Mouse (Mus musculus) heart, embryonic 16.5 days (tissue): ENCODE results near the gene Usp34. TPM values are rescaled to one million over a fixed set of nuclear protein-coding genes. Genes with fewer than 3 reads are reported as not detected.
"Not testable (repeated sequence)": the region's sequence is repeated elsewhere in the genome, so short reads cannot be mapped to it uniquely, and the experiment has no call there.

Experiments
- ATAC-seq: fragments of 200-750 bp; cut with Nextera tagmentation; replicated peaks from 2 replicates; pipeline ENCODE4 v1.8.0; 2017; ENCODE audit warnings: moderate number of reproducible peaks; ENCODE audit not compliant: insufficient read depth, low FRiP score; ENCODE audit errors: extremely low read depth
- H3K27ac ChIP-seq: fragments of 300-500 bp; sonication (generic); 2 replicates; pipeline ENCODE4 v1.5.1; 2014; ENCODE audit warnings: mild to moderate bottlenecking, low read length, control low read depth, moderate library complexity
- H3K27me3 ChIP-seq: fragments of 300-500 bp; sonication (generic); 2 replicates; pipeline ENCODE4 v1.6.1; 2014; ENCODE audit warnings: low read length, mixed read lengths; ENCODE audit not compliant: control insufficient read depth, insufficient read depth
- H3K36me3 ChIP-seq: fragments of 300-500 bp; sonication (generic); 2 replicates; pipeline ENCODE4 v1.6.1; 2014; ENCODE audit not compliant: control insufficient read depth, insufficient read depth
- H3K4me1 ChIP-seq: fragments of 300-500 bp; sonication (generic); 2 replicates; pipeline ENCODE4 v1.6.1; 2014; ENCODE audit warnings: low read length, mixed read lengths; ENCODE audit not compliant: control insufficient read depth, insufficient read depth
- H3K4me2 ChIP-seq: fragments of 300-500 bp; sonication (generic); 2 replicates; pipeline ENCODE4 v1.6.1; 2014; ENCODE audit warnings: low read depth, mild to moderate bottlenecking, control low read depth, low read length
- H3K4me3 ChIP-seq: fragments of 300-500 bp; sonication (generic); 2 replicates; pipeline ENCODE4 v1.5.1; 2014; ENCODE audit warnings: mild to moderate bottlenecking, control low read depth, low read length
- H3K9ac ChIP-seq: fragments of 300-500 bp; sonication (generic); 2 replicates; pipeline ENCODE4 v1.6.1; 2014; ENCODE audit warnings: low read length, control low read depth
- H3K9me3 ChIP-seq: fragments of 300-500 bp; sonication (generic); replicated peaks from 2 replicates; pipeline ENCODE4 v1.6.1; 2016; ENCODE audit warnings: low read length; ENCODE audit not compliant: control insufficient read depth
- WGBS: fragments of 180-500 bp; shearing (Covaris S2); extraction: QIAGEN DNeasy Blood & Tissue Kit; methylation state at CpG from one replicate; pipeline ENCODE4 v1.1.7; 2014; 5-methylcytosine and 5-hydroxymethylcytosine counted together
- polyA plus RNA-seq: library from polyadenylated mRNA; unstranded; fragments of >200 nt; fragmentation: Nextera tagmentation; extraction: Ambion mirVana; gene quantifications from 2 replicates; pipeline ENCODE4 v1.2.1, GENCODE M21; 2015

Usp34 gene
- polyA plus RNA-seq, 1 experiment from 2014 or later: 12.8 TPM

DNA sequence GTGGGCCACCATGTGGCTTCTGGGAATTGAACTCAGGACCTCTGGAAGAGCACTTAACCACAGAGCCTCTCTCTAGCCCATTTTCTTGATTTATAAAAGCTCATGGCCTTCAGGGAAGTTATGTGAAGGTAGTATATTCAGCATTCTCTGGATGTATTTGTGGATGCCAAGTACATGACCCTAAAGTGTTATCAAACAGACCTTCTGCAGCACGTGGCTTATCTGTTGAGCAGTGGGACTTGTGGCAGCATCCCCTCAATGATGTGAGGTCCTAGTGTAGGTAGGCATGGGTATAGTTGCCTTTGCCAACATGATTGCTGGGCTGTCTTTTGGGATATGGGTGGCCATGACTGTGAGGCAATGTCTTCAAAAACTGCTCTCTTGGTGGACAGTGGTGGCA lies 6.8 kb downstream of the Usp34 start:
- no peak overlapping the region for H3K9ac ChIP-seq
- H3K4me3 ChIP-seq: no peak overlapping the region
- H3K4me2 ChIP-seq: no peak overlapping the region
- 33% methylated on average over 1 of the region's 1 CpGs for WGBS
- no peak overlapping the region for H3K27ac ChIP-seq
- H3K9me3 ChIP-seq: no peaks in the 10 kb centered on the region
- no peak for ATAC-seq
- no peaks in the 10 kb centered on the region for H3K36me3 ChIP-seq
- H3K27me3 ChIP-seq: no peaks in the 10 kb centered on the region
- peaks cover 4% of the 10 kb centered on the region for H3K4me1 ChIP-seq

- Histone ChIP-seq H3K4me1 (no peaks in the 10 kb centered on the region), H3K27me3 (no peaks in the 10 kb centered on the region), H3K36me3 (no peaks in the 10 kb centered on the region), H3K27ac (no peak overlapping the region), H3K4me3 (no peak overlapping the region), H3K9me3 (no peaks in the 10 kb centered on the region), H3K4me2 (no peak overlapping the region), H3K9ac (no peak overlapping the region)
- no peak for ATAC-seq
- 80% methylated on average over 2 of the region's 2 CpGs for WGBS
These were observed 22.7 kb downstream of the Usp34 start for GRCm38 (mm10) chr11:23329413-23329812.

GRCm38 (mm10) chr11:23332136-23332535 lies 25.4 kb downstream of the Usp34 start:
- Histone ChIP-seq H3K27ac (no peak overlapping the region), H3K9me3 (no peaks in the 10 kb centered on the region), H3K4me3 (no peak overlapping the region), H3K4me2 (no peak overlapping the region), H3K9ac (no peak overlapping the region), H3K36me3 (no peaks in the 10 kb centered on the region), H3K27me3 (no peaks in the 10 kb centered on the region), H3K4me1 (no peaks in the 10 kb centered on the region)
- ATAC-seq: no peak
- 63% methylated on average over 3 of the region's 3 CpGs for WGBS

DNA sequence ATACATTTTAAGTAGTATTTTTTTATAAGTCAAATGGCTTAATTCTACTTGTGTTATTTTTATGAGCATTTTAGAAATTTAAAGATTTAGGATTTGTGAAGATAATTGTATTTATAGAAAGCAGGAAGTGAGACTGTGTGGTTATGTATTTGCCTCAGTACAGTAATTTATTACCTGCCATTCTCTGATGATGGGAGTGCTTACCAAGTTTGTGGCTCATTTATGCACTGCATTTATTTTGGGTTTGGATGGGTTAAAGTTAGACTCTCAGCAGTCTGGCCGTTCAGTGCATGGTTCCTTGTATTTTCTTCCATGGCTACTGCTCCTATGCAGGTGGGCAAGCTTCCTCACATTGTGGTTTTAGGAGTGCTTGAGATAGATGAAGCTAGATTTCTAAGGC lies 28.5 kb downstream of the Usp34 start:
- WGBS: 71% methylated on average over 1 of the region's 1 CpGs
- H3K36me3 ChIP-seq: peaks cover 5% of the 10 kb centered on the region; the same call in 1 of the 2 replicates
- no peak overlapping the region for H3K4me3 ChIP-seq
- no peak for ATAC-seq
- no peaks in the 10 kb centered on the region for H3K9me3 ChIP-seq
- H3K27me3 ChIP-seq: no peaks in the 10 kb centered on the region
- H3K4me2 ChIP-seq: no peak overlapping the region
- no peak overlapping the region for H3K27ac ChIP-seq
- H3K4me1 ChIP-seq: no peaks in the 10 kb centered on the region
- no peak overlapping the region for H3K9ac ChIP-seq

- not testable (repeated sequence) for H3K9me3 ChIP-seq, ATAC-seq, H3K4me3 ChIP-seq, H3K4me1 ChIP-seq, H3K4me2 ChIP-seq, H3K27ac ChIP-seq, H3K9ac ChIP-seq, H3K27me3 ChIP-seq
- peaks cover 19% of the 10 kb centered on the region for H3K36me3 ChIP-seq
- WGBS: 75% methylated on average over 5 of the region's 5 CpGs
These were observed 50.5 kb downstream of the Usp34 start for GRCm38 (mm10) chr11:23357226-23357625.

- not testable (repeated sequence) for H3K4me2 ChIP-seq, H3K9me3 ChIP-seq, H3K4me3 ChIP-seq, ATAC-seq, H3K9ac ChIP-seq, H3K27me3 ChIP-seq, H3K4me1 ChIP-seq
- Histone ChIP-seq H3K27ac (peak overlapping the region; percentile 53), H3K36me3 (peaks cover 25% of the 10 kb centered on the region)
- 18% methylated on average over 1 of the region's 1 CpGs for WGBS
These were observed 53.1 kb downstream of the Usp34 start for GRCm38 (mm10) chr11:23359687-23360235.

DNA sequence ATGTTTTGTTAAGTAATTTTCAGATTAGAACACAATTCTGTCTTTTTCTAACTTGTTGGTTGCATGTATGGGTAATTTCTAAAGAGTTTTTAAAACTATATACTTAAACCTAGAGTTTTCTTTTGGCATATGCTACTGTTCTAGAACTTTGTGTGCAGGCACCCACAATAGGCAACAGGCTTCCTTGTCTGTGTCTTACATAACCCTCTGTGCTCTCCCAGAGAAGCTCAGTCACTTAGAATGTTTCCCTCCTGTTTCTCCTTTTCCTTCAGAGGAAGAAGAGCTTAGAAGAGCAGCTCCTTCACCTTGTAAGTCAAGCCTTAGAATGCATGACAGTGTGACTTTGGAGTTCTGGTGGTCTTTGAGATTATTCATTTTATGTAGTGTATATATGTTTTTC lies 55.6 kb downstream of the Usp34 start:
- Histone ChIP-seq H3K4me2 (no peak overlapping the region), H3K4me1 (no peaks in the 10 kb centered on the region), H3K27me3 (no peaks in the 10 kb centered on the region), H3K4me3 (no peak overlapping the region), H3K9ac (no peak overlapping the region), H3K36me3 (peaks cover 15% of the 10 kb centered on the region), H3K27ac (no peak overlapping the region), H3K9me3 (no peaks in the 10 kb centered on the region)
- no peak for ATAC-seq

- H3K27me3 ChIP-seq: no peaks in the 10 kb centered on the region
- peaks cover 20% of the 10 kb centered on the region for H3K36me3 ChIP-seq
- 87% methylated on average over 3 of the region's 3 CpGs for WGBS
- H3K9ac ChIP-seq: no peak overlapping the region
- H3K9me3 ChIP-seq: no peaks in the 10 kb centered on the region
- no peak overlapping the region for H3K4me3 ChIP-seq
- H3K4me2 ChIP-seq: no peak overlapping the region
- H3K27ac ChIP-seq: no peak overlapping the region
- ATAC-seq: no peak
- no peaks in the 10 kb centered on the region for H3K4me1 ChIP-seq
These were observed 57.7 kb downstream of the Usp34 start for GRCm38 (mm10) chr11:23364348-23364747.

DNA sequence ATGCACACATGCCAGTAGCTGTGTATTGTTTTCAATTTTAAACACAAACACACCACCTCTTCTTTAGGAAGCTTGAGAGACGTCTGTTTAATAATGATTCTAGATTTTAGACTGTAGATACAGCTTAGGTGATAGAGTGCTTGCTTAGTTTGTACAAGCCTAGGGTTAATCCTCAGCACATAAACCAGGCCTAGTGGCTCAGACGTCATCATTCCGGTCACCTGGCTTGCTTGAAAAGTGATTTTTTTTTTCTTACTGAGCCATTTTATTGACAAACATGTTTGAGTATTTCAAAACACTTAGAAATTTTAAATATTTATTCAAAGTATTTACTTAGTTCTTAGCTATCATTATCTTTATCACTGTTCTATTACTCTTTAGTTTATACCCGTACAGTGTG lies 65.3 kb downstream of the Usp34 start:
- Histone ChIP-seq H3K4me1 (no peaks in the 10 kb centered on the region), H3K9ac (no peak overlapping the region), H3K9me3 (no peaks in the 10 kb centered on the region), H3K27me3 (no peaks in the 10 kb centered on the region), H3K4me3 (no peak overlapping the region), H3K36me3 (peaks cover 28% of the 10 kb centered on the region), H3K27ac (no peak overlapping the region), H3K4me2 (no peak overlapping the region)
- no peak for ATAC-seq
- 81% methylated on average over 4 of the region's 4 CpGs for WGBS

- H3K36me3 ChIP-seq: peaks cover 28% of the 10 kb centered on the region
- no peak for ATAC-seq
These were observed 65.8 kb downstream of the Usp34 start for GRCm38 (mm10) chr11:23372490-23372889.

More at GRCm38 (mm10) chr11:23372490-23372889, 65.8 kb downstream of the Usp34 start:
- Histone ChIP-seq H3K4me2 (no peak overlapping the region), H3K9me3 (no peaks in the 10 kb centered on the region), H3K27me3 (no peaks in the 10 kb centered on the region), H3K27ac (no peak overlapping the region), H3K4me1 (no peaks in the 10 kb centered on the region), H3K9ac (no peak overlapping the region), H3K4me3 (no peak overlapping the region)
